Mouse (Mus musculus) intestine, embryonic 14.5 days (tissue): ENCODE data around the gene Rwdd1. TPM values are rescaled to one million over a fixed set of nuclear protein-coding genes. Genes with fewer than 3 reads are reported as not detected.
A peak's percentile ranks its signal among the peaks of the same experiment; 100 is the strongest.

ENCODE experiments used
- ATAC-seq: fragments of 200-750 bp; cut with Nextera tagmentation; replicated peaks from 2 replicates; pipeline ENCODE4 v1.8.0; 2017; ENCODE audit warnings: low read depth, moderate number of reproducible peaks, moderate TSS enrichment, moderate library complexity; ENCODE audit not compliant: low FRiP score, low TSS enrichment
- DNase-seq: peaks from one replicate; pipeline ENCODE4 v3.0.0-alpha.2; 2018; ENCODE audit warnings: low spot score
- H3K27ac ChIP-seq: fragments of 300-500 bp; sonication (generic); 2 replicates; pipeline ENCODE4 v1.5.1; 2014; ENCODE audit warnings: low read depth, mild to moderate bottlenecking, control low read depth
- H3K27me3 ChIP-seq: fragments of 300-500 bp; sonication (generic); replicated peaks from 2 replicates; pipeline ENCODE4 v1.6.1; 2014; ENCODE audit warnings: low read length, control low read depth; ENCODE audit not compliant: control insufficient read depth, insufficient read depth
- H3K36me3 ChIP-seq: fragments of 300-500 bp; sonication (generic); 2 replicates; pipeline ENCODE4 v1.6.1; 2014; ENCODE audit warnings: low read length, control low read depth; ENCODE audit not compliant: control insufficient read depth, insufficient read depth
- H3K4me1 ChIP-seq: fragments of 300-500 bp; sonication (generic); replicated peaks from 2 replicates; pipeline ENCODE4 v1.6.1; 2014; ENCODE audit warnings: low read length, control low read depth, mixed read lengths; ENCODE audit not compliant: control insufficient read depth, insufficient read depth
- H3K4me2 ChIP-seq: fragments of 300-500 bp; sonication (generic); 2 replicates; pipeline ENCODE4 v1.6.1; 2014; ENCODE audit warnings: low read length
- H3K4me3 ChIP-seq: fragments of 300-500 bp; sonication (generic); 2 replicates; pipeline ENCODE4 v1.5.1; 2014; ENCODE audit warnings: low read depth, low read length, control low read depth, mixed read lengths
- H3K9ac ChIP-seq: fragments of 300-500 bp; sonication (generic); 2 replicates; pipeline ENCODE4 v1.6.1; 2014; ENCODE audit warnings: mild to moderate bottlenecking, low read length
- H3K9me3 ChIP-seq: fragments of 300-500 bp; sonication (generic); 2 replicates; pipeline ENCODE4 v1.6.1; 2016; ENCODE audit warnings: low read length, control low read depth; ENCODE audit not compliant: control insufficient read depth
- WGBS: fragments of 180-500 bp; shearing (Covaris S2); extraction: QIAGEN DNeasy Blood & Tissue Kit; methylation state at CpG from one replicate; pipeline ENCODE4 v1.1.7; 2014; 5-methylcytosine and 5-hydroxymethylcytosine counted together
- polyA plus RNA-seq: library from polyadenylated mRNA; unstranded; fragments of >200 nt; fragmentation: Nextera tagmentation; extraction: Ambion mirVana; gene quantifications from 2 replicates; pipeline ENCODE4 v1.2.1, GENCODE M21; 2014

Rwdd1 gene
- polyA plus RNA-seq, 1 experiment from 2014 or later = 130 TPM

DNA sequence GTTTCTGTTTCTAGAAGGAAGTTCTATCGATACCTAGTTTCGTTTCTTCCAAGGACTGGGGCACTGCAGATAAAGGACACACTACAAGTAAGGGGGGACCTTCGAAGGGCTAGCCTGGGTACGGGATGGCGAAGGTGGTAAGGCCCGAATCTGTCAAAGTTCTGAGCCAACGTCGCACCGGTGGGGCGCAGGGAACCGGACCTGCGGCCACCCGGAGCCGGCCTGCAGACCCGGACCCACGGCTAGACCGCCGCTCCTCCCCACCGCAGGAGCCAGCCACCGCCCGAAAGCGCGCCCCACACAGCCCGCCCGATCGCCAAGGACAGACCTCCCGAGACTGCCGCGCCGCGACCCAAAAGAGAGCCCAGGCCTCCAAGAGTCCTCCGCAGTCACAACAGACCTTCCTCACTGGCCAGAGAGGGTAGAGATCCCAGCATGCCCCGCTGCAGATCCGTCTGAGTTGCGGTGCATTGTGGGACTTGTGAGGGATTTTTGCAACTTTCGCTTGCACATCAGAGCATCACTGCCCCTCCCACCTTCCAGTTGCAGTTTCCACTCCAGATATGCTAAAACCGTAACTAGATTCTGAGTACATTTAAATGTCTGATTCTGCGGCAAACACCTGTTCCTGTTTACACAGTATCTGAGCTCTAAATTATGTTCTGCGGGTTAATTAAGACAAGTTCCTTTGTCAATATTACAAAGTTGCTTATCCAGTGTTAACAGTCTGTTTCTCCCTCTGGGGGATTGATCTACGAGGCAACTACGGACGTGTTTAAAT, 68.4 kb downstream of the Rwdd1 start, which contains the start of gene Zup1:
TSS of gene Zup1 (minus strand) at position 467 of the 781 bp plus-strand sequence.
- DNase-seq (peak; percentile 85), ATAC-seq (peak; percentile 92)
- H3K27me3 ChIP-seq = no peaks in the 10 kb centered on the region
- peak within 1 kb of the TSS; percentile 67 for H3K4me2 ChIP-seq
- H3K27ac ChIP-seq = peak within 1 kb of the TSS; percentile 69
- H3K4me3 ChIP-seq = peak within 1 kb of the TSS; percentile 61
- H3K36me3 ChIP-seq = peaks cover 18% of the 10 kb centered on the region
- no peaks in the 10 kb centered on the region for H3K9me3 ChIP-seq
- WGBS = 2% methylated on average over 42 of the region's 42 CpGs
- peak within 1 kb of the TSS; percentile 86 for H3K9ac ChIP-seq
- no peaks in the 10 kb centered on the region; the same call in 1 of the 2 replicates for H3K4me1 ChIP-seq

Other genes starting within 250 kb of the Rwdd1 start
- not detected in 2 replicates for gene Sult3a2, start 232.9 kb downstream of the Rwdd1 start, polyA plus RNA-seq
- not detected in 2 replicates for gene Sult3a1, start 161.9 kb downstream of the Rwdd1 start, polyA plus RNA-seq
- 0.08 TPM in 1 of 2 replicates, not detected in the other for gene Rsph4a, start 114.5 kb downstream of the Rwdd1 start, polyA plus RNA-seq
- 17.9 and 21.9 TPM in 2 replicates for gene Zup1, start 68.4 kb downstream of the Rwdd1 start, polyA plus RNA-seq
- not detected in 2 replicates for gene Trappc3l, start 18.0 kb upstream of the Rwdd1 start, polyA plus RNA-seq
- gene Calhm4, start 24.7 kb upstream of the Rwdd1 start, polyA plus RNA-seq = not detected in 2 replicates
- gene Calhm5, start 76.9 kb upstream of the Rwdd1 start, polyA plus RNA-seq = 0.75 and 0.97 TPM in 2 replicates
- gene Calhm6, start 108.4 kb upstream of the Rwdd1 start, polyA plus RNA-seq = 1.7 and 2.6 TPM in 2 replicates
- gene Dse, start 188.1 kb upstream of the Rwdd1 start, polyA plus RNA-seq = 22.3 and 24.1 TPM in 2 replicates